Mouse (Mus musculus) ovary, adult 10 weeks (tissue): ENCODE results near the gene Nck1. TPM values are rescaled to one million over a fixed set of nuclear protein-coding genes. Genes with fewer than 3 reads are reported as not detected.

ENCODE experiments used
- polyA plus RNA-seq: library from polyadenylated mRNA; stranded (reverse); fragments of 350-450 nt; fragmentation: Illumina TruSeq; extraction: RNeasy Lipid Tissue Mini Kit (QIAGEN cat#74804); gene quantifications from one replicate; pipeline ENCODE4 v1.2.3, GENCODE M21; 2014

Gene Nck1
- polyA plus RNA-seq = 223 TPM

GRCm38 (mm10) chr9:100545715-100546593 is at the start of gene Nck1:
Gene Nck1 (minus strand): TSS chr9:100546134.

DNA sequence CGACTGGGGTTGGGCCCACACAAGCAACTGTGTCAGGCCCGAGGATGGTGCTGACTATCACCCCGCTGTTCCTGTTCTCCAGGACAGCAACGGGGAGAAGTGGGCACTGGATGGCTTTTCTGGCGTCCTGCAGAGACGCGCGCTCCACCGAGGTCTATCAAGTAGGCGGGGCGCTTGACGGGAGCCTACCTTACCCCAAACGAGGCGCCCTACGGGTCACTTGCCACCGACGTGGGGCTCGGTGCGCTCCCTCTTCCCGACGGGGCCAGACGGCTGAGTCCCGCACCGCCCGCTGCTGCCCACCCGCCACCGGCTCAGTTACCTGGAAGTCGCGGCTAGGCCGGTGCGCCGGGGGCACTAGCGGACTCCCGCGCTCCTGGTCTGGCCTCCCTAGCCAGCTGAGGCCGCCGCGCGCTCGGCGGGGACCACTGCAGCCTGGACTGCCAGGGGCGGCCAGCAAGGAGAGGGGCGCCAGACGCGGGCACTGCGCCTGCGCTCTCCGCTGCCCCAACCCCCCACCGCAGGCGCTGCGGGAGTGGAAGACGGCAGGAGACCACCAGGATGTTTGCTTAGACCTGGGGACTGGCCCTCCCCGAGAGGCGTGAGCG is 24.8 kb upstream of the Nck1 start, which contains the start of gene Slc35g2:
Slc35g2 (minus strand) TSS at position 465 of the 608 bp plus-strand sequence.

GRCm38 (mm10) chr9:100486431-100486830 is 59.5 kb downstream of the Nck1 start, which contains the start of gene Il20rb:
Gene Il20rb (minus strand): TSS chr9:100486788.

Other genes with a start within 250 kb of the Nck1 start
- gene Il20rb, start 59.3 kb downstream of the Nck1 start, polyA plus RNA-seq = 1.1 TPM
- gene Slc35g2, start 25.0 kb upstream of the Nck1 start, polyA plus RNA-seq = 10.4 TPM
- 142 TPM for gene Stag1, start 51.7 kb upstream of the Nck1 start, polyA plus RNA-seq